Comparison of ENCODE assay signal across 8 mouse cellular contexts in genomic region chr4:152296874-152297861, GRCm38 (mm10). TPM values are rescaled to one million over a fixed set of nuclear protein-coding genes. Genes with fewer than 3 reads are reported as not detected.
DNase-seq lines count a peak whose midpoint lies in the region; ATAC-seq and TF ChIP-seq lines count a peak whose summit lies in the region.

TSS of gene Icmt (plus strand) at chr4:152297227.

- peak within 1 kb of the TSS; percentile 66 for H3K4me3 ChIP-seq in embryonic facial prominence, embryonic 13.5 days
- peak within 1 kb of the TSS; percentile 91 for H3K4me3 ChIP-seq in kidney, adult 2 months (ENCODE audit: insufficient read depth, low read depth, low read length)
- peak within 1 kb of the TSS; percentile 97 for H3K4me3 ChIP-seq in limb, embryonic 12.5 days (replicated peaks)
- H3K4me3 ChIP-seq in midbrain, embryonic 15.5 days = peak within 1 kb of the TSS; percentile 96
- peak within 1 kb of the TSS; percentile 89 for H3K4me3 ChIP-seq in spleen, adult 2 months (ENCODE audit: extremely low read depth, insufficient read depth, insufficient read length)

- peak within 1 kb of the TSS; percentile 65 for H3K27ac ChIP-seq in embryonic facial prominence, embryonic 13.5 days
- H3K27ac ChIP-seq in kidney, adult 2 months (ENCODE audit: insufficient read depth, low read depth, low read length) = peak within 1 kb of the TSS; percentile 84
- peak within 1 kb of the TSS; percentile 78 for H3K27ac ChIP-seq in limb, embryonic 12.5 days
- H3K27ac ChIP-seq in midbrain, embryonic 15.5 days = peak within 1 kb of the TSS; percentile 82
- peak within 1 kb of the TSS; percentile 86 for H3K27ac ChIP-seq in spleen, adult 2 months (ENCODE audit: insufficient read depth, low read length)

- H3K27me3 ChIP-seq in embryonic facial prominence, embryonic 13.5 days = peaks cover 37% of the 10 kb centered on the region
- no peaks in the 10 kb centered on the region for H3K27me3 ChIP-seq in kidney, adult 2 months (replicated peaks; ENCODE audit: control insufficient read depth, insufficient read depth, low read length)
- peaks cover 38% of the 10 kb centered on the region for H3K27me3 ChIP-seq in limb, embryonic 12.5 days
- peaks cover 34% of the 10 kb centered on the region for H3K27me3 ChIP-seq in midbrain, embryonic 15.5 days (replicated peaks)
- 0 out of 2 replicates have a peak, but pooled peaks cover 2% of the 10 kb centered on the region for H3K27me3 ChIP-seq in spleen, adult 2 months (ENCODE audit: control insufficient read depth, insufficient read depth, low read length)

- no peak for TF ChIP-seq CTCF in kidney, adult 2 months (conservative IDR thresholded peaks at IDR 0.05; ENCODE audit: insufficient read depth, insufficient read length, low read depth, low read length)
- no peak for TF ChIP-seq CTCF in spleen, adult 2 months (IDR thresholded peaks at IDR 0.05; ENCODE audit: extremely low read depth, insufficient read depth, insufficient read length, insufficient replicate concordance)

- peaks cover 18% of the 10 kb centered on the region for H3K4me1 ChIP-seq in embryonic facial prominence, embryonic 13.5 days
- H3K4me1 ChIP-seq in kidney, adult 2 months (ENCODE audit: control insufficient read depth, insufficient read depth, low read length) = peaks cover 5% of the 10 kb centered on the region
- peaks cover 19% of the 10 kb centered on the region for H3K4me1 ChIP-seq in limb, embryonic 12.5 days (replicated peaks)
- peaks cover 24% of the 10 kb centered on the region for H3K4me1 ChIP-seq in midbrain, embryonic 15.5 days
- H3K4me1 ChIP-seq in spleen, adult 2 months (ENCODE audit: control insufficient read depth, insufficient read depth, insufficient read length) = peaks cover 10% of the 10 kb centered on the region

- peak; percentile 94 for DNase-seq in 3134 (ENCODE audit: extremely low read depth, insufficient read length, low spot score)
- peak; percentile 100 for DNase-seq in adrenal gland, postnatal 36 days
- DNase-seq in heart, adult 18-20 months = peak; percentile 98 to 100
- peak; percentile 99 for DNase-seq in kidney, adult 2 months
- peak; percentile 97 to 100 for DNase-seq in spleen, adult 2 months (ENCODE audit: low read depth in 1 of 2, low spot score in 2 of 2)

- TF ChIP-seq POLR2A in kidney, adult 2 months (IDR thresholded peaks at IDR 0.05; ENCODE audit: low read depth, low read length) = peak; percentile 63
- peak; percentile 87 for TF ChIP-seq POLR2A in spleen, adult 2 months (IDR thresholded peaks at IDR 0.05; ENCODE audit: low read depth, low read length)

- H3K36me3 ChIP-seq in embryonic facial prominence, embryonic 13.5 days = peaks cover 28% of the 10 kb centered on the region
- no peaks in the 10 kb centered on the region for H3K36me3 ChIP-seq in kidney, adult 2 months (ENCODE audit: control insufficient read depth, insufficient read depth, low read length)
- H3K36me3 ChIP-seq in limb, embryonic 12.5 days = peaks cover 29% of the 10 kb centered on the region
- H3K36me3 ChIP-seq in midbrain, embryonic 15.5 days (replicated peaks) = peaks cover 11% of the 10 kb centered on the region; the same call in 1 of the 2 replicates
- H3K36me3 ChIP-seq in spleen, adult 2 months (ENCODE audit: control insufficient read depth, insufficient read depth, low read length) = peaks cover 4% of the 10 kb centered on the region; the same call in 1 of the 2 replicates

- WGBS in embryonic facial prominence, embryonic 13.5 days = under 1% methylated on average over 115 of the region's 119 CpGs
- WGBS in kidney, adult 2 months = under 1% methylated on average over 119 of the region's 119 CpGs
- WGBS in limb, embryonic 12.5 days = under 1% methylated on average over 116 of the region's 119 CpGs
- under 1% methylated on average over 116 of the region's 119 CpGs for WGBS in midbrain, embryonic 15.5 days
- WGBS in spleen, adult 2 months = under 1% methylated on average over 118 of the region's 119 CpGs

- peak within 1 kb of the TSS; percentile 98 for H3K9ac ChIP-seq in embryonic facial prominence, embryonic 13.5 days
- peak within 1 kb of the TSS; percentile 98 for H3K9ac ChIP-seq in limb, embryonic 12.5 days (replicated peaks)
- peak within 1 kb of the TSS; percentile 92 for H3K9ac ChIP-seq in midbrain, embryonic 15.5 days

- peak; percentile 92 for ATAC-seq in embryonic facial prominence, embryonic 13.5 days (ENCODE audit: insufficient number of reproducible peaks, insufficient read depth, low FRiP score, low TSS enrichment, low read depth)
- ATAC-seq in limb, embryonic 12.5 days (ENCODE audit: insufficient number of reproducible peaks, insufficient read depth, low FRiP score, low TSS enrichment, low read depth) = peak; percentile 95
- peak; percentile 95 for ATAC-seq in midbrain, embryonic 15.5 days (replicated peaks)

- no peaks in the 10 kb centered on the region for H3K9me3 ChIP-seq in embryonic facial prominence, embryonic 13.5 days
- no peaks in the 10 kb centered on the region for H3K9me3 ChIP-seq in limb, embryonic 12.5 days
- H3K9me3 ChIP-seq in midbrain, embryonic 15.5 days = no peaks in the 10 kb centered on the region

- H3K4me2 ChIP-seq in embryonic facial prominence, embryonic 13.5 days = peak within 1 kb of the TSS; percentile 96
- H3K4me2 ChIP-seq in limb, embryonic 12.5 days = peak within 1 kb of the TSS; percentile 94
- H3K4me2 ChIP-seq in midbrain, embryonic 15.5 days = peak within 1 kb of the TSS; percentile 97

RNA-seq across cellular contexts. Expression of gene Icmt, which starts in this region (rescaled TPM):
- 10 to 100 TPM; 49.0 to 50.2 TPM for total RNA-seq in adrenal gland, postnatal 36 days (2021)
- 23.5 and 26.6 TPM in 2 replicates for polyA plus RNA-seq in embryonic facial prominence, embryonic 13.5 days (2015; fragmentation: Nextera tagmentation; extraction: Ambion mirVana)
- total RNA-seq in heart, adult 18-20 months (2021) = 10 to 100 TPM; 25.7 to 32.2 TPM
- polyA plus RNA-seq in kidney, adult 2 months (2012; rRNA removed) = 31.2 and 32.5 TPM in 2 replicates
- 29.3 and 33.2 TPM in 2 replicates for polyA plus RNA-seq in limb, embryonic 12.5 days (2016; fragmentation: Nextera tagmentation; extraction: Ambion mirVana)
- 20.4 and 24.5 TPM in 2 replicates for polyA plus RNA-seq in midbrain, embryonic 15.5 days (2015; fragmentation: Nextera tagmentation; extraction: Ambion mirVana)
- polyA plus RNA-seq in spleen, adult 2 months (2012; rRNA removed) = 16.2 and 19.3 TPM in 2 replicates

Comparison
In these comparisons a context has a peak if more than half of its experiments do, and no peak if none do; other contexts are left out.
1. Peak in every context shown above with its lines: DNase-seq, ATAC-seq, H3K4me3 ChIP-seq and H3K27ac ChIP-seq.